Mouse (Mus musculus): ENCODE results near the gene 4933415A04Rik.

DNA sequence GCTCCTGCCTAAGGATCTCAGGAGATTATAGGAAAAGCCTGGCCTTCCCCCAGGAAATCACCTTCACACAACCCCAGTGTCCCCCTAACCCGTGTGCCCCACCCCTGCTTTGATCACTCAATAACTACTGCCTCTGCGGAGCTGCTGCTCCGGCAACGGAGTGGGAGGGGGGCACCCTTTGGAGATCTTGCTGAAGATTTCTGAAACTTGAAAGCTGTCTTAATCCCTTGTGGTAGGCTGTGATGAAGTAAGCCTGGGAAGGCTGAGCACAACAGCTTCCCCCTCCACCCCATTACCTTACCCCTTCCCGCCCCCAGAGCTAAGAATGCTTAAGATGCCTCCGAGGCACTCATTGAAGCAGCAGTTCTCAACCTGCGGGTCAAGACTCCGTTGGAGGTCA is 21.0 kb upstream of the 4933415A04Rik start:
- no peak for TF ChIP-seq CHD2 (IDR thresholded peaks at IDR 0.05; ENCODE audit: low read depth, low read length)
- no peak for TF ChIP-seq MAFK (IDR thresholded peaks at IDR 0.05; ENCODE audit: insufficient read depth, low read depth, low read length)
- TF ChIP-seq ZC3H11A (IDR thresholded peaks at IDR 0.05; ENCODE audit: borderline replicate concordance, low read depth, low read length), result no peak
- TF ChIP-seq HCFC1 (IDR thresholded peaks at IDR 0.05; ENCODE audit: borderline replicate concordance, insufficient read depth, low read length), result no peak
